Mouse (Mus musculus): ENCODE data around the gene Magea3.
"Not testable (repeated sequence)": the region's sequence is repeated elsewhere in the genome, so short reads cannot be mapped to it uniquely, and the experiment has no call there.

Gene Magea3

DNA sequence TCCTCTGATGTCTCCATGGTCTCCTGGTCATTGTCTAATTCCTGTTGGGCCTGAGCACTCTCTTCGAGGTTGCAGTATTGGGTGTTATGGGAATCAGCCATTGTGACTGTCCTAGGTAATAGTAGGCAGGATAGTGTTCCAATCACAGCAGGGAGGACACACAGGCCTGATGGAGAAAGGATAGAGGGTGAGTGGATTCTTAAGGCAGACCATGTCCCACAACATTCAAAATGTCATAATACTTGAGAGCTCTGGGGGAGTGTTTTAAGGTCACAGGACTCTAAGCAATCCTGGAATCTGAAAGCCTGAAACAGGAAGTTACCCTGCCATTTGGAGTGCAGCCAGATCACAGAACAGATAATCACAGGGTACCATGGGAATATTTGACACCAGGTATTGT, at the start of gene Magea3:
Gene Magea3 (minus strand): TSS at position 101 of the 400 bp plus-strand sequence.
- not testable (repeated sequence) for DNase-seq (ENCODE audit: low read depth, low spot score)

DNA sequence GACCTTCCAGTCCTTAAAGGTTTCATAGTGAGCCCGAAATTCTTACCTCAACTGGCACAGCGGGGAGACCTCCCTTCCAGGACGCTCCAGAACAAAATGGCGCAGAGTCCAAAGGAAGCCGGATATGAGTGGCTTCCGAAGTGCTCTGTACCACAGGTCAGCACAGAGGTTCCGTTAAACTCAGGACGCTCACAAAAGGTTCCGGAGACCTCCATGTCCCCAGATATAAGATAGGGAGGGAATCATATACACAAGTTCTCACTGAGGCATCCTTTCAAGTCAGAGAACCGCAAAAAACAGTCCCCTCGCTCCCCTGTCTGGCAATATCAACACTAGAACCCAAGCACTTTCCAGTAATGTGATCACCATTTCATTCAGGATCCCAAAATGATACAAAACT, 46.4 kb upstream of the Magea3 start, which contains the start of gene Magea8:
Gene Magea8 (minus strand): TSS at position 101 of the 400 bp plus-strand sequence.
- not testable (repeated sequence) for DNase-seq (ENCODE audit: low read depth, low spot score)

DNA sequence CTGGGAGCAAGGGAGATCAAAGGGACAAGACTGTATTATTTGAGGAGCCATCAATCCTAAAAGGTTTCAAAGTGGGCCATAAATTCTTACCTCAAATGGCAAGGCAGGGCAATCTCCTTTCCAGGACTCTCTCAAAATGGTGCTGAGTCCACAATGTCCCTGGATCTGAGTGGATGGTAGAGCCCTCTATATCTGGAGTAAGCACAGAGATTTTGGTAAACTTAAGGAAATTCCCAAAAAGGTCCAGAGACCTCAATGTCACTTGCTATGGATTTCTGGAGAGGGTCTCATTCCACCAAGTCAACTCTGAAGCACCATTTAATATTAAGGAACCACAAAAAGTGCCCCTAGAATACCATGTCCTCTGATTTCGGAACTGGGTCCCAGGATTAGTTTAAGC, 13.4 kb downstream of the Magea3 start, which contains the start of gene Magea6:
Gene Magea6 (minus strand): TSS at position 101 of the 400 bp plus-strand sequence.
- DNase-seq (ENCODE audit: low read depth, low spot score) = not testable (repeated sequence)
